Mouse (Mus musculus) WW6 (cell line): ENCODE results near the gene Dntt.

Source experiments
- DNase-seq: peaks from one replicate; pipeline ENCODE4 v3.0.0-alpha.2; 2013; ENCODE audit warnings: low read depth, low spot score

The Dntt gene

DNA sequence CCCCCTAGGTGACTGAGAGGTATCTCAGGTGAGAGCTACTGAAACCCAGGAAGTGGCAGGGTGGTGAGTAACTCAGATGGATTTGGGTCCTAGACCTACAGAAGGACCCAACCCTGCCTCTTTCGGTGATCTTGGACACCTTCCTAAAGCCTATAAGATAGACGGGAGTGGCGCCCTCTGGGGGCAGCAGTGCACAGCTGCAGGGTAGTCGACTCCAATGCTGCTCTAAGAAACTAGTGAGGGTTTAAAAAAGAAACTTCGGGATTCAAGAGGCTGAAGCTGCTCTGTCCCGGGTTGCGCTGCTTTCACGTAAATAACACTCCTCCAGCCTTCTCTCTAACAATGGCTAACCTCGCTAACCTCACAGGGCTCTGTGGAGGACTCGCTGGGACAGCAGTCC, 24.5 kb downstream of the Dntt start:
- DNase-seq = peak; percentile 18

DNA sequence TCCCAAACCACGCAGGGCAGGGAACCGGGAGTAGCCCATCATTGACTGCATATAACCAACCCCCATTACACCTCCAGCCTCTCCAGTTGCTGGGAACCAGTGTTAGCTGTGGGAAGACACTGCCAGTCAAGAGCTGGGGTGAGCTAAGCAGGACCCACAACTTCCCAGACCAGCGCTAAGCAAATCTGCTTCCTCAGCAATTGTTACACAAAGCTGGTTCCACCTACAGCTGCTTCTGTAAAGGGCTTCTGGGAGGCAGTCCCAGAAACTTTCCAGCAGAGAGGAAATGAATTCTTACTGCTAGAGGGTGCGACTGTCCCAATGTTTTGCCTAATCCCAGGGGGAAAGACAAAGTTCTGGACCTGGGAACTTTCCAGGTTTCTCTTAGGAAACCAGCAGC, 25.6 kb downstream of the Dntt start:
- no peak for DNase-seq

DNA sequence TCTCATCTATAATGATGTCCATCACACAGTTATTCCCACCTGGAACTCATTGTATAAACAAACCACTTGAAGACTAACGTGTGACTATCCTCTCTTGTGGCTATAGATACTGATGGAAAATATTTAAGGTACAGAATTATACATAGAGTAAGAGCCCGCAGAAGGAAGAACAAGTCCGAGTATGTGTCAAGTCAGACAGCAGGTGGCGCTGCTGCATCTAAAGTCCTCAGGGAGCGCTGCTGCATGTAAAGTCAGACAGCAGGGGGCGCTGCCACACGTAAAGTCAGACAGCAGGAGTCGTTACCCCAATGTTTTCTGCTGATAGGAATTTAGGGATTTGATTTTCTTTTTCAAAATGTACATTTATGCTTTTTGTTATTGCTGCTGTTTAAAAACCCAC, 42.4 kb downstream of the Dntt start:
- peak; percentile 66 for DNase-seq

DNA sequence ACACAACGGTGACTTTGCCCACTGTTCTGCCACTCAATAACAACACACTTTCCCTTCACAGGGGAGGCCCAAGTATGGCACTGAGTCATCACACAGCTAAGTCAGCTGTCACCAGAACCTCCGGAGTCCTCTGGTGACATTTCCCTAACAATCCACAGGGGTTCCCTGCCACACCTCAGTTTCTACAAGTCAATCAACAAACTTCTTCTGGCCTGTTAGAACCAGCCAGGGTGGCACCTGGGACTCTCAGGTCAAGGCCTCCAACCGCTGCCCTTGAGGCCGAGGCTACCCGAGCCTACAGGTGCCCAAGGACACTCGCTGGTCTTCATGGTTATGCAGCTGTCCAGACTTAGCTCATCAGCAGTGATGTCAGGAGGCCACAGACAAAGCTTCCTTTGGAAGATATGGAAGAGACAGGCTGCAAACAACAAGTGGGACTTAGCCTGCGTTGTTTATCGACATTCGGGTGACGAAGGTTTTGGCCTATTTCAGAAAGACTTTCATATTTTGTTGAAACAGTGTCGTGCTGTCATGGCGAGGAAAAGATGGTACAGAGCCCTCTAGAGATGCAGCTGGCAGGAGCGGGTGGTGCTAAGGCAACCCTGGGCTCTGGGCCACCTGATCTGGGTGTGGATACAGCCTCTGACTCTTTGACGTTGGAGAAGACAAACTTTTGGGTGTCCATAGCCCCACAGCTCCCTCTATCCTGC, 44.8 kb downstream of the Dntt start:
- no peak for DNase-seq

DNA sequence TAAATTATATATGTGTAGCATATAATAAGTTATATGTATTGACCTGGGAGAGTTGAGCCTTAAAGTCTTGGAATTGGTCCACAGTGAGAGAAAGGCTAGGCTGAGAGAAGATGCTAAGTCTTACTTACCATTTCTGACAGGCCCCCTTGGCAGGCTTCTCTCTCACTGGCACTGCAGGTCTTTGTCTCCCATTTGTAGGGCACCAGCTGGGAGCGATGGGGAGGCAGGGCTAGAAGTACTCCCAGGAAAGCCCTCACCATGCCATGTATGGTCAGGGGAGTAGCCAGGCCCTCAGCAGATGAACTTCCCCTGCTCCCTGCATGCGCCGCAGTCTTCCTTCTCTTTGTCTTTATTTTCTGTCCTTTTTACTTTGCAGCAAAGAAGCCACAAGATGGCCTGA, 47.8 kb downstream of the Dntt start, which contains the start of gene Opalin:
TSS of gene Opalin (minus strand) at position 208 of the 400 bp plus-strand sequence.
- no peak for DNase-seq

DNA sequence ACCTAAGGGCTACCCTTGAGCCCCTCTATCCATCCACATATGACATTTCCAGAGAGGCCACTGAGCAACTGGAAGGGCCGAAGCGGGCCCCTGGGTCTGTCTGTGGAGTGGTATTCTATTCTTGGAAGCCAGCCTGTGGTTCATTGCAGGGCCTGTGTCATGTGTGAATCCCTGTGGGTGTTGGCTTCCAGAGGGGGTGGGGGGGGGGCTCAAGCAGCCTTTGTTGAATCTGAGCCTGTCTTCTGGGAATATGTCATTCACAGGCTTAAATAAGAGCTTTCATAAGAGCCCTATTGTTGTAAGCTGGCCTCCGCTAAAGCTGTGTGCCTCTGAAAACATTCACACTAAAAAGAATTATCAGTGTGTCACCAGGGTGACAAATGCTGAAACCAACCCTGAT, 52.5 kb downstream of the Dntt start:
- no peak for DNase-seq

DNA sequence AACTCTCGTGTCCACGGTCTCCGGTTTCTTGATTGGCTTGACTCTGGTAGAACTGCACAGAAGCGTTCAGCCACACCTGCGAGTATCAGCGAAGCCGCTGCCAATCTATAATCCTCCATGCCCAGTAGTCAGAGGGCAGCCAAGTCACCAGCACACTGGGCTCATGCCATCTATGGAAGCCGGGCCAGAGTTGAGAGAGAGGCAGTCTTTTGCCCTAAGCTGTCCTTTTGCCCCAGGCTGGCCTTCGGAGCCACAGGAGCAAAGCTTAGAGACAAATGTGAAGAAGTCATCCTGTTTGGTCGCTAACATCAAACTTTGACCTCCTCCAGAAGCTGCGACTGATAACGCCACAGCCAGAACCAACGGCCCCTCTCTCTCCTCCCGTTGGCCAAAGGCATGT, 54.6 kb downstream of the Dntt start:
- no peak for DNase-seq

DNA sequence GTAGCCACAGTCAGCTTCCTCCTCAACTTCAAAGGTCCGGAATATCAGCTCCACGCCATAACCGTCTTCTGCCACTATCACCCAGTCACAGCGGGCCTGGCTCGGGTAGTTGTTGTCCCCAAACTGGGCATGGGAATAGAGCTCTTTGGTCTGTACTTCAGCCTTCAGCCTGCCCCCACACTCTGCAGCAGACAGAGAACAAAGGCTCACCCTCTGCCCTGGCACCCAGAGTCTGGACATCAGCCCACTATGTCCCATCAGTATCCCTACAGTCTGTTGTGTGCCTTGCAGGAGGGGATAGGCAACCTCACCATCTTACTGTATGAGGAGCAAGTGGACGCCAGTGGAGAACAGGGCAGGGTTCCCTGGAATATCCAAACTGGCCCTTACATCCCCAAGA, 57.2 kb downstream of the Dntt start:
- DNase-seq = no peak

DNA sequence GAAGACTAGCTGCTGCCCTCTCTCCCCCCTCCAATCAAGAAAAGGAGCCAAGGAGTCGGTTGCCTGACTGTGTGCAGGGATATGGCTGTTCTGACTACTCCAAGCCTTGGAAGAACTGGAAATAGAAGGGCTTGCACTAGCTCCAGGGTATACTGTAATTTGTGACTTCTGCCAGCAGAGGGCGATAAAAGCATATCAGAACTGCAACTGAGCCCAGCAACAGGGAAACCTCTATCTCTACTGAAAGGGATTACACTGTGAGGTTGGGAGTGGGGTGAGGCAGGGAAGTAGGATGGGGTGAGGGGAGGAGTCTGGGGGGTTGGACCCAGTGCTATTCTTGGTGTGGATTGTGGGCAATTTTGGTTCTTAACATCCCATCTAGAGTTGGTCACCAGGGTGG, 57.6 kb downstream of the Dntt start:
- peak; percentile 53 for DNase-seq

DNA sequence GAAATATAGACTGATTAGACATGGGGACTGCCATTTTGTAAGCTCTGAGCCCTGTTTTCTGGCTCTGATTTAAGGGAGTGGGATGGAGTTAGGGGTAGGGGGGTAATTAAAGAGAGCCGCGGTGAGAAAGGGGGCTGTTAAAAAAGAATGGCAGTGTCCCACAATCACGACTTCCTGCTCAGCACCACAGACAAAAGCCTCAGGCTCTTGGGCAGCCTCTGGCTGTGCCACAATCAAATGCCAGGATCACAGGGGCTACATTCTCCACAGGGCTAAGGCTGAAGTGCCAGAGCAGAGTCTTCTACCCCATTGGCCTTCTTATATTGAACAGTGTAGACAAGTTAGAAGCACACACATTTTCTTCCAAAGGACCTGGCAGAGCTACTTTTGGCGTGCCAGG, 58.8 kb downstream of the Dntt start:
- DNase-seq = no peak

DNA sequence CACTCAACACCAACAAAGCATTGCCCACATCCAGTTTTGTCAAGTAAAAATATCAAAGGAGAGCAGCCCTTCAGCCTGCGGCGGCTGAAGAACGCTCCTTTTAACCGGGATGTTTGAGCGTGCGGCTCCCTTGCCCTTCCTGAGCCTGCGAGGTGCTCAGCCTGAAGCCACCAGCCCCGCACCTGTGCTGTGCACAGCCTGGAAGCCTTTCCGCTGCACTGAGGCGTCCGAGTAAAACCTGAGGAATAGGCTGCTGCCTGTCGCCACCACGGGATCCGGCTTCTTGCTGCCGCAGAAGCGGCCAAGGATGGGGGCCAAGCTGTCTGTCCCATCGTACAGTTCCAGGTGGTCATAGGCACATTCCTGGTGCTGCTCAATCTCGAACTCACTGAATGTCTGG, 59.4 kb downstream of the Dntt start:
- DNase-seq = no peak

DNA sequence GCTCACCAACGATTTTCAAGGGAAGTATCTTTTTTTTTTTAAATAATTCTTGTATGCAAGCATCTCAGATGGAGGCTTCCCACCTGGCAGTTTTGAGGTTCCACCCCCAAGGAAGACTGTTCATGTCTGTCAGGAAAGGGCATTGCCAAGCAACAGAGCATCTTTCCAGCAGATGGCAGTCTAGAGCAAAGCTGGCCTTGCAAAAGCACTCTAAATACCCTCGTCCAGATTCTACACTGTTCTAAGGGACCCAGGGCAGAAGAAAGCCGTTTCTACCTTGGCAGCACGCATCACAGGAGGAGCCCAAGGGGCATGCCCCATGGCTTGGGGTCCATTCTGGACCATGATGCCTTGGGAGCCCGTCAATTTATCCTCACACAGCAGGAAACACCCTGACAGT, 60.8 kb downstream of the Dntt start:
- DNase-seq = no peak

DNA sequence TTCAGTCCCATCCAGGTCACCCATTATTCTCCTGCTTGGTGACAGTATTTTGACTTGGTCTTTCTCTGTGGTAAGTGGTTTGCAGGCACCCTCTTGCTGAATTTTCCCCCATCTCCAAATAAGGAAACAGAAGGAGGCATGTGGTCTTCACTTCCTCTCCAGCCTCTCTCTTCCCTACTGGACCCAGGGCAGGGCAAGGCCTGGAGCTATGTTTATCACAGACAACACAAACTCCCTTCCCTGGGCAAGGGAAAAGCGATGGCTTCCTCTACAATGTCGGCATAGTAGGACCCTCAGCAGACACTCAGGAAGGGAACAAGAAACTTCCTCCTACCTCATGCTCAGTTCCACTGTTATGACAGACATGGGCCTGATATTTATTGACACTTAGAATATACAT, 62.8 kb downstream of the Dntt start:
- DNase-seq = no peak

DNA sequence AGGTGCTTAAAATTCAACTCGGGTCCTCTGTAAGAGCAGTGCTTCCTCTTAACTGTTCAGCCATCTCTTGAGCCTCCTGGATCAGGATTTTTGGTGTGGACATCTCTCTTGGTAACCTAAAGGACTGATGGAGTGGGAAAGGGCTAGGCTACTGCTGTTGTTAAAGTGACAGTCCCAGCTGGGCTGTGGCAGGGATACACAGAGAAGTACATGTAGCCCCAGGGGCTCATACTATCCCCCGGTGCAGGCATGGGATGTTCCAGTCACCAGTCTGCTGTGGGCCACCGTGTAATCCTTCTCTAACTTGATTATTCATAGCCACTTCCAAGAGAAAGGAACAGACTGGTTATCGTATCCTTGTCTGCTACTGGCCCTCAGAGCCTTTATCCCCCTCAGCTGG, 68.0 kb downstream of the Dntt start:
- no peak for DNase-seq

DNA sequence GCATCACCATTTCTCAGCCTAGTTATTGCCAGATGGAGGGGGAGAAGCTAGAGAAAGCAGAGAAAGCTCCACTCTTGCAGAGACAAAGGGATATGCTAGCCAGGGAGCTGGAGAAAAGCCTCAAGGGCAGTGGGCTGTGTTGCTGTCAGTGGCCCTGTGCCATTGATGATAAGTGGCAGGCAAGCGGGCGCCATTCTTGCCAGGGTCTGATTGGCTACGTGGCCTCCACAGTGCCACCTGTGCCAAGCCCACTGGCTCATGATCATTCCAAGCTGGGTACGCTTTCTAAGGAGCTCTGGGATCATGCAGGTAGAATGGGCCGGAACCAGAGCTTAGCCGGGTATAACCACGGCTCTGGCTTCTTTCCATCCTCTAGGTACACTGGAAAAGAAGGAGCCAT, 71.8 kb downstream of the Dntt start:
- DNase-seq = no peak

DNA sequence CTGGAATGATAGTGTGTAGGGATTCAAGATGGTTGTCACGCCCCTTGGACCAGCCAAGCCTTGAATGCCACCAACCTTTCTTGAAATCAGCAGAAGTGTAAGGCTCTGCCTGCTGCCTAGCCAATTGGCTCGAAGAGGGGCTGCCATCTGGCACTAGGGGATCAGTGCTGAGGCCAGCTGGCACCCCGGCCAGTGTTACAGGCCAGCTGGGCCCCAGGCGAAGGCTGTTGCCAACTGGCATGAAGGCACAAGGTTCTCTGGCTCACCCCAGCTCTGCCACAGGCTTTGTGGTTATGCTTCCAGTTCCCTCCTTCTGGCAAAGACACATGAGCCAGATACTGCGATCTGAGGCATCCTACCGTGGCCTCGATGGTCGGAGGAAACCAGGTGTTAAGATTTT, 72.3 kb downstream of the Dntt start:
- no peak for DNase-seq

DNA sequence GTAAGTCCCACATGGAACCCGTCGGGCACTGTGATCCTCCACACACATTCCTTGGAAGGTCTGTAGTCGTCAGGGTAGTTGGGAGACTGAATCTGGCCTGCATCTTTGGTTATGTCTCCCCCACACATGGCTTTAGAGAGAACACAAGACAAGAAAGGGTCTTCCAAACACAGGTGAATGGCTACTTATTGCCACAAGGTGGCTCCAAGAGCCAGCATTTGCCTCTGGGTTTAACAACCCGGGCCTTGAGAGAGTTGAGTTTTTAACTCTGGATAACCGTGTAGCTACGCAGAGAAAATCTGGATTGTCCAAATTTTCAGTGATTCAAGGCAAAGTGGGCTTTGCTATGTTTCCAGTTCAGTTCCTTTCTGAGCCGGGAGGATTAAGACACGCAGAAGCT, 75.8 kb downstream of the Dntt start:
- no peak for DNase-seq

DNA sequence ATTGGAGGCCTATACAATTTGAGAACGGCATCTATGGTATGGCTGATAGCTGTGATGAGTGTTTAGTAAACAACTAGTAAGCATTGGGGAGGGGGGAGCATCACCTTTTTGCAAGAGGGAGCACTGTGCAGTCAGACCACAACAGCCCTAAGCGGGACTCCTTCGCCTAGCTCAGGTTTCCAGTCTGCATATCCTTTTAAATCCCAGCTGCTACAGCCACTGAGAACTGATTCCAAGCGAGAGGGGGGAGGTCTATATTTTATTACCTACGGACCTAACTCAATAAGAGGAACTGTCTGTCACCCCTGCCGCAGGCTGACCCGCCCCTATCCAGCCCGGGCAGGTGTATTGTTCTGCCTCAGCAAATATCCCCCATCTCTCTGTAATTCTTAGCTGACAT, 78.5 kb downstream of the Dntt start:
- DNase-seq = no peak

DNA sequence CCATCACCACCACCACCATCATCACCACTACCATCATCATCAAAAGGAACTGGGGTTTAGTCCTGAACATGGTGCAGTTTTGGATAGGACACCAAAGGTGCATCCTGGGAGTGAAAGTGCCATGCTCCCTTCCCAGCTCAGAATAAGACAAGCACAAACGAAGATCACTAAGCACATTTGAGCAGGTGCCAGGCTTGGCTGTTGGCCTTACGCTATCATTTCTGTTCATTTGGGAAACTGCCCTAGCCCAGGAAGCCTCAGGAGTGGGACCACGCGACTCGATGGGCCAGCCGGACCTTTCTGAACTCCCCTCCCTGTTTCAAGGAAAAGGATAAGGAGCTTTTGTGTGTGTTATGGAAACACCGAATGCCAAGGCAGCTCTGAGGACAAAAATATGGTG, 79.6 kb downstream of the Dntt start:
- DNase-seq = no peak
